Mouse (Mus musculus) A20 (cell line): ENCODE measurements around the gene Lrrc66.

Source experiments
- DNase-seq: peaks from one replicate; pipeline ENCODE4 v3.0.0-alpha.2; 2011; ENCODE audit warnings: low read depth, low spot score

Lrrc66 gene

DNA sequence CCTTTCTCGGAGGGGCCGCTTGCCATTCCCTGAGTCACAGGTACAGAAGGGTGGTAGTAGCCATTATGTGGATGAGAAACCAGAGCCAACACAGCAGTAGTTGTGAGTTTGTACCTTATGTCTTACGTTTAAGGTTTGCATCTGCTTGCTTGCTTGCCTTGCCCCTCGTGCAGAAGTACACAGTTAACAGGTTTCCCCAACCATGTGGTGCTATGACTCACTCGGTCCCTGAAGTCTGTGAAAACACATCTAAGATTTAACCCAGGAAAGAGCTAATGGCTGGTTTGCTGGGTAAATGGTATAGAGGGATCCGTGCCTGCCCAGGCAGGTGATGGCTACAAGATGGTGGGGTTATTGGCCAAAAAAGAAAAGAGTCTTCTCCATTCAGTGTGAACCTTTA is 73.6 kb downstream of the Lrrc66 start:
- no peak for DNase-seq

GRCm38 (mm10) chr5:73556733-73557425 is 75.4 kb downstream of the Lrrc66 start:
- peak; percentile 66 for DNase-seq
